Mouse (Mus musculus) intestine, postnatal 0 days (tissue): ENCODE data around the gene Paf1. TPM values are rescaled to one million over a fixed set of nuclear protein-coding genes. Genes with fewer than 3 reads are reported as not detected.

Experiments used
- ATAC-seq: fragments of 200-750 bp; cut with Nextera tagmentation; 2 replicates; pipeline ENCODE4 v1.8.0; 2017; ENCODE audit warnings: mild to moderate bottlenecking, moderate TSS enrichment, moderate library complexity
- H3K27ac ChIP-seq: fragments of 300-500 bp; sonication (generic); 2 replicates; pipeline ENCODE4 v1.5.1; 2014; ENCODE audit warnings: mild to moderate bottlenecking, low read depth, low read length, moderate library complexity
- H3K27me3 ChIP-seq: fragments of 300-500 bp; sonication (generic); replicated peaks from 2 replicates; pipeline ENCODE4 v1.6.1; 2014; ENCODE audit warnings: low read length, mixed read lengths; ENCODE audit not compliant: control insufficient read depth, insufficient read depth
- H3K36me3 ChIP-seq: fragments of 300-500 bp; sonication (generic); 2 replicates; pipeline ENCODE4 v1.6.1; 2014; ENCODE audit warnings: mild to moderate bottlenecking, moderate library complexity; ENCODE audit not compliant: control insufficient read depth, insufficient read depth
- H3K4me1 ChIP-seq: fragments of 300-500 bp; sonication (generic); replicated peaks from 2 replicates; pipeline ENCODE4 v1.6.1; 2014; ENCODE audit warnings: antibody characterized with exemption, low read length, mixed read lengths; ENCODE audit not compliant: control insufficient read depth, insufficient read depth
- H3K4me2 ChIP-seq: fragments of 300-500 bp; sonication (generic); replicated peaks from 2 replicates; pipeline ENCODE4 v1.6.1; 2014; ENCODE audit warnings: low read depth, mild to moderate bottlenecking, moderate library complexity
- H3K4me3 ChIP-seq: fragments of 300-500 bp; sonication (generic); 2 replicates; pipeline ENCODE4 v1.5.1; 2014; ENCODE audit warnings: low read depth, low read length
- H3K9ac ChIP-seq: fragments of 300-500 bp; sonication (generic); 2 replicates; pipeline ENCODE4 v1.6.1; 2014; ENCODE audit warnings: mild to moderate bottlenecking, low read depth, low read length
- H3K9me3 ChIP-seq: fragments of 300-500 bp; sonication (generic); 2 replicates; pipeline ENCODE4 v1.6.1; 2016; ENCODE audit warnings: mixed run types; ENCODE audit not compliant: control insufficient read depth
- CTCF ChIP-seq: sonication (generic); IDR thresholded peaks from 2 replicates; pipeline ENCODE4 v1.5.1; 2016; ENCODE audit warnings: low read depth, mild to moderate bottlenecking, control low read depth, antibody characterized with exemption, moderate library complexity
- WGBS: fragments of 180-500 bp; shearing (Covaris S2); extraction: QIAGEN DNeasy Blood & Tissue Kit; methylation state at CpG from one replicate; pipeline ENCODE4 v1.1.7; 2014; 5-methylcytosine and 5-hydroxymethylcytosine counted together
- polyA plus RNA-seq: library from polyadenylated mRNA; unstranded; fragments of >200 nt; fragmentation: Nextera tagmentation; extraction: Ambion mirVana; gene quantifications from 2 replicates; pipeline ENCODE4 v1.2.1, GENCODE M21; 2015

Gene Paf1
- polyA plus RNA-seq, 1 experiment from 2014 or later, result 54.6 TPM

DNA sequence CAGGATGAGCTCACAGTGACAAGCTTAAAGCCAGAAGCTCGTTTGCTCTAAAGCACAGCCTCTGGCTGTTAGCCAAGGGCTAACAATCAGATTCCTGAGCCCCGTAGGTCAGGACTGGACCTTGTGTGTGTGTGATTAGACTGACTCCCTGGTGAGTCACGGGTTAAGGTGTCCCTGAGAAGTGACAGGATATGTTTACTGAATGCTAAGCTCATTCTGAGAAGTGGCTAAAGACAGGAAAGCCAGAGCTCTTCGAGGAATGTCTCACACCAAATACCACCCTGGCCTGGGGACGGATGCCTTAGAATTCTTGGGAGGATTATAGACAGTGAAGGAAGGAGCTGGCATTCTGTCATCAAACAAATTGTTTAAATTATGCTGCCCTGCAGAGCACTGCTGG lies 34.8 kb upstream of the Paf1 start:
- H3K27me3 ChIP-seq, result no peaks in the 10 kb centered on the region
- no peak for TF ChIP-seq CTCF
- H3K36me3 ChIP-seq, result peaks cover 56% of the 10 kb centered on the region
- 5% methylated on average over 5 of the region's 5 CpGs for WGBS
- no peaks in the 10 kb centered on the region for H3K9me3 ChIP-seq
- H3K4me3 ChIP-seq, result no peak overlapping the region
- peak; percentile 32; the same call in 1 of the 2 replicates for ATAC-seq
- H3K4me2 ChIP-seq, result peak overlapping the region; percentile 30
- H3K9ac ChIP-seq, result peak overlapping the region; percentile 41
- H3K27ac ChIP-seq, result peak overlapping the region; percentile 69
- H3K4me1 ChIP-seq, result peaks cover 10% of the 10 kb centered on the region; the same call in 1 of the 2 replicates

DNA sequence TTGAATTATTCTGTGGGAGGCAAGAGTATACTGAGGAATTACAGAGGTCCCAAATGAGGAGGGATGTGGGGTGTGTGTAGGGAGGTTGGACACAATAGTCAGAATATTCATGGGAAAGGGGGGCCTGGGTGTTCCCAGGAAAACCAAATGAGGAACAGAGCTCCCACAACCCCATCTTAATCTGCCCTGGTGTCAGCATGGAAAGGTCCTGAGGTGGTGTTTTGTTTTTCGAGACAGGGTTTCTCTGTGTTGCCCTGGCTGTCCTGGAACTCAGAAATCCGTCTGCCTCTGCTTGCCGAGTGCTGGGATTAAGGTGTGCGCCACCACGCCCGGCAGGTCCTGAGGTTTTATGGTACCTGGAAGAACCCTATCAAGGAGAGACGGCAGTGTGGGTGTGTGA lies 34.3 kb upstream of the Paf1 start:
- Histone ChIP-seq H3K4me3 (no peak overlapping the region), H3K9me3 (no peaks in the 10 kb centered on the region), H3K36me3 (peaks cover 54% of the 10 kb centered on the region), H3K27me3 (no peaks in the 10 kb centered on the region), H3K4me2 (peak overlapping the region; percentile 30), H3K9ac (no peak overlapping the region), H3K27ac (peak overlapping the region; percentile 69), H3K4me1 (peaks cover 10% of the 10 kb centered on the region; the same call in 1 of the 2 replicates)
- no peak for TF ChIP-seq CTCF
- no peak for ATAC-seq
- WGBS, result 33% methylated on average over 7 of the region's 7 CpGs

DNA sequence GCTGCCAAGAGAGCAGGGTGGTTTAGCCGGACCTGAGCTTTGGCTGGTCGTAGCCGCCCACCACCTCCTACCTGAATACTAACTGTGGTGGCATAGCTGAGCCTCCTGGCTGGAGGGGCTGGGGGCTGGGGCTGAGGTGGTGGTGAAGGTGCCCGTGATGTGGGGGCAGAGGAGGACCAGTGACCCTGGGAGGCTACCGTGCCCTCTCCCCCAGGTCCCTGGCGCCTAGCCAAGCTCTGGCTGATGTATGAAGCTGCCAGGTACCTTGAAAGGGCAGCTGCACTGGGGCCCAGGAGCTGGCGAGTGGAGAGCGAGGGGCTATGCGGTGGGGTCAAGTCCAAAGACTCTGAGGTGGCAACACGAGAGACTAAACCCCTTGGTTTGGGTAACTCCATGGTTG lies 32.9 kb upstream of the Paf1 start:
- H3K4me3 ChIP-seq, result no peak overlapping the region
- no peaks in the 10 kb centered on the region for H3K27me3 ChIP-seq
- no peak for ATAC-seq
- no peak overlapping the region for H3K4me2 ChIP-seq
- H3K27ac ChIP-seq, result 0 out of 2 replicates have a peak overlapping the region, but pooled peaks have one; percentile 15
- peaks cover 52% of the 10 kb centered on the region for H3K36me3 ChIP-seq
- H3K9me3 ChIP-seq, result no peaks in the 10 kb centered on the region
- 92% methylated on average over 10 of the region's 10 CpGs for WGBS
- no peak for TF ChIP-seq CTCF
- H3K4me1 ChIP-seq, result peaks cover 10% of the 10 kb centered on the region; the same call in 1 of the 2 replicates
- no peak overlapping the region for H3K9ac ChIP-seq

DNA sequence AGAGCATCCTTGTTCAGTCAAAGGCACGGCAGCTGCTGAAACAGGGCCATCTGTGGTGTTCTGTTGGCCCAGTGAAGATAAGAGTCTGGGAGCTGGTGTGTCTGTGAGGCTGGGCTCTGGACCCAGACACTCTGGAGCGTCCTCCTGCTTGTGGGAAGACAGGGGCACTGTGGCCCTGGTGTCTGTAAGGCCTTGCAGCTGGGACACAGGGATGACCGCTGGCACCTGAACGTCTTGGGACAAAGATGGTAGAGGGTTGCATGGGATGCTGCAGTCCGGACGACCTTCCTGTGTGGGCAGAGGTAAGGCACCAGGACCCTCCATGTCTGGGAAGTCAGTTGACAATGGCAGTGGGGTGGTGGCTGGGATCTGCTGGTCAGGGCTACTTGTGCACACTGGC lies 32.5 kb upstream of the Paf1 start:
- no peak overlapping the region for H3K4me3 ChIP-seq
- no peaks in the 10 kb centered on the region for H3K27me3 ChIP-seq
- 88% methylated on average over 6 of the region's 6 CpGs for WGBS
- H3K9ac ChIP-seq, result no peak overlapping the region
- H3K4me1 ChIP-seq, result peaks cover 10% of the 10 kb centered on the region; the same call in 1 of the 2 replicates
- H3K4me2 ChIP-seq, result no peak overlapping the region
- H3K9me3 ChIP-seq, result no peaks in the 10 kb centered on the region
- peaks cover 56% of the 10 kb centered on the region for H3K36me3 ChIP-seq
- TF ChIP-seq CTCF, result no peak
- ATAC-seq, result no peak
- 0 out of 2 replicates have a peak overlapping the region, but pooled peaks have one; percentile 15 for H3K27ac ChIP-seq

DNA sequence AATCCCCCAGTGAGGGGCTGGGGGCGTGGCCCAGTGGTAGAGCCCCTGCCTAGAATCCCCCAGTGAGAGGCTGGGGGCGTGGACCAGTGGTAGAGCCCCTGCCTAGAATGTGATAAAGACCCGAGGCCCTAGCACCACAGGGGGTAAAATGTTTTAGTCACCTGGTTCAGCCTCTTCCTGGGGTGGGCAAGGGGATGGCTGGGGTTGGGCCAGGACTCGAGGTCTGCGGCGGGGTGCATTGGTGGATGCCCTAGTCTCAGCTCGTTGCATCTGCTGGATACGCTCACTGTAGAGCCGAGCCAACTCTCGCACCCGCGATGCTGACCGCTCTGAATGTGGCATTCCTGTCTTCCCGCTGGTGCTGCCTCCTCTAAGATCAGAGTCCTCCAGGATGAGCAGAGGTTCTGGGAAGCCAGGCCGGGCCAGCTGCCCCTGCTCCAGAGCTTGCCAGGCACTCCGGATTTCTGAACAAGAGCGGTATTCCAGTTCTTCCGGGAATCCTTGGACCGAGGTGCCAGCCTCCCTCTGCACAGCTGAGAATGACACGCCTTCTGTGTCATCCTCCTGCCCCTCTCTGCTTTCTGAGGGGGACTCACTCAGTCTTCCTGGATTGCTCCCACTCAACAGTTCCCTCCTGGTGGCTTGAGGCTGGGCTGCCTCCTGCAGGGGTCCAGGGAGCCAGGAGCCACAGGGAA lies 31.0 kb upstream of the Paf1 start:
- WGBS, result 94% methylated on average over 20 of the region's 20 CpGs
- no peak for ATAC-seq
- Histone ChIP-seq H3K9ac (no peak overlapping the region), H3K4me3 (no peak overlapping the region), H3K36me3 (peaks cover 69% of the 10 kb centered on the region), H3K27ac (no peak overlapping the region; the same call in 1 of the 2 replicates), H3K4me1 (peaks cover 10% of the 10 kb centered on the region; the same call in 1 of the 2 replicates), H3K4me2 (no peak overlapping the region), H3K9me3 (no peaks in the 10 kb centered on the region), H3K27me3 (no peaks in the 10 kb centered on the region)
- TF ChIP-seq CTCF, result no peak

DNA sequence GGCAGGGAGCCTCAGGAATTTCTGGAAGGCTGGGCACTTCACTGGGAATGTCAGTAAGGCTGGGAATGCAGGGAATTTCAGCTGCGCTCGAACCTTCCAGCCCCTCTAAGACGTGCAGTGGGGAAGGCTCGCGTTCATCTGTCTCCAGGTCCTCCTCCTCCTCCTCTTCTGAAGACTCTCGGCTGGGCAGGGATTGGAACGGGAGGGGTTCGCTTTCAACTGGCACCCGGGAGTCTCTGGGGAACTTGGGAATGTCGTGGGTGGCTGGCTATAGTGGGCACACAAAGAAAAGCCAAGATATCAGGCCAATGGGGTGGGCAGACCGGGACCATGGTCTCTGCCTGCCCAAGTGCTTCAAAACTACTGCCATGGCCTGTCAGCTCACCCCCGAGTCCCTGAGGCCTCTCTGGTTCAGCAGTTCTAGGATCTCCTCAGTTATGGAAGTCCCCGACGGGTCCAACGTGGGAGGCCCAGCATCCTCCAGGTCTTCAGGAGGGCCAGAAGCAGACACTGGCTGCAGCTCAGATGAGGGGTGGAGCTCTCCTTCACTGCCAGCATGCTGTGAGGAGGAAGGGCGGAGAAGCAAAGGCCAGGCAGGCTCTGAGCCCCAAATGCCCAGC lies 30.2 kb upstream of the Paf1 start:
- Histone ChIP-seq H3K4me3 (no peak overlapping the region), H3K4me1 (peaks cover 8% of the 10 kb centered on the region; the same call in 1 of the 2 replicates), H3K9me3 (no peaks in the 10 kb centered on the region), H3K27me3 (no peaks in the 10 kb centered on the region), H3K4me2 (no peak overlapping the region), H3K27ac (no peak overlapping the region), H3K36me3 (peaks cover 76% of the 10 kb centered on the region), H3K9ac (no peak overlapping the region)
- WGBS, result 78% methylated on average over 16 of the region's 16 CpGs
- no peak for TF ChIP-seq CTCF
- no peak for ATAC-seq
